Mouse (Mus musculus) bone marrow macrophage, adult 2 months (primary cell): Measurements from ENCODE around the gene Tssk6.

Experiments
- CTCF ChIP-seq: IDR thresholded peaks from 2 replicates; pipeline ENCODE4 v1.5.1; 2012; ENCODE audit warnings: low read depth, mild to moderate bottlenecking, low read length, moderate library complexity
- POLR2A ChIP-seq: IDR thresholded peaks from 2 replicates; pipeline ENCODE4 v1.6.1; 2012; ENCODE audit warnings: mild to moderate bottlenecking, low read depth, low read length, borderline replicate concordance

DNA sequence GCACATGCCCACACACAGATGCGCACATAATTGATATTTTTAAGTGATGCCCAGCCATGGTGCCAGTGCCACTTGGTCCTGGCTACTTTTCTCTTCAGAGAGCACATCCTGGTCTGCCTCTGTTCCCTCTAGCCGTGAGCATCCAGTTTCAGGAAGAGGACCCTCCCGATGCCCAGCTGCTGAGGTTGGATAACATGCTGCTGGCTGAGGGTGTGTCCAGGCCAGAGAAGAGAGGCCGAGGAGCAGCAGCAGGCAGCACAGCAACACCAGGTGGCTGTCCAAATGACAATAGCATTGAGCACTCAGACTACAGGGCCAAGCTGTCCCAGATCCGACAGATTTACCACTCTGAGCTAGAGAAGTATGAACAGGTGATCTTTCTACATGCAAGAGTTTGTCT is 37.8 kb upstream of the Tssk6 start:
- no peak for TF ChIP-seq CTCF
- no peak for TF ChIP-seq POLR2A
